Mouse (Mus musculus) midbrain, embryonic 11.5 days (tissue): ENCODE measurements around the gene Ncor2. TPM values are rescaled to one million over a fixed set of nuclear protein-coding genes. Genes with fewer than 3 reads are reported as not detected.

Experiments
- ATAC-seq: fragments of 200-750 bp; cut with Nextera tagmentation; 2 replicates; pipeline ENCODE4 v1.8.0; 2017; ENCODE audit warnings: moderate TSS enrichment, moderate library complexity; ENCODE audit not compliant: low FRiP score
- DNase-seq: peaks from one replicate; pipeline ENCODE4 v3.0.0; 2015; ENCODE audit warnings: low spot score; ENCODE audit errors: missing footprints
- H3K27ac ChIP-seq: fragments of 300-500 bp; sonication (generic); 2 replicates; pipeline ENCODE4 v1.5.1; 2014; ENCODE audit warnings: low read depth, low read length
- H3K27me3 ChIP-seq: fragments of 300-500 bp; sonication (generic); 2 replicates; pipeline ENCODE4 v1.6.1; 2014; ENCODE audit warnings: mild to moderate bottlenecking, low read length, moderate library complexity, mixed read lengths; ENCODE audit not compliant: control insufficient read depth, insufficient read depth
- H3K36me3 ChIP-seq: fragments of 300-500 bp; sonication (generic); 2 replicates; pipeline ENCODE4 v1.6.1; 2014; ENCODE audit warnings: mild to moderate bottlenecking, low read length, moderate library complexity, mixed read lengths; ENCODE audit not compliant: control insufficient read depth, insufficient read depth
- H3K4me1 ChIP-seq: fragments of 300-500 bp; sonication (generic); 2 replicates; pipeline ENCODE4 v1.6.1; 2014; ENCODE audit warnings: low read length; ENCODE audit not compliant: control insufficient read depth, insufficient read depth
- H3K4me2 ChIP-seq: fragments of 300-500 bp; sonication (generic); 2 replicates; pipeline ENCODE4 v1.6.1; 2014; ENCODE audit warnings: mild to moderate bottlenecking, moderate library complexity
- H3K4me3 ChIP-seq: fragments of 300-500 bp; sonication (generic); 2 replicates; pipeline ENCODE4 v1.5.1; 2014; ENCODE audit warnings: low read depth, low read length
- H3K9ac ChIP-seq: fragments of 300-500 bp; sonication (generic); 2 replicates; pipeline ENCODE4 v1.6.1; 2014; ENCODE audit warnings: low read length
- H3K9me3 ChIP-seq: fragments of 300-500 bp; sonication (generic); 2 replicates; pipeline ENCODE4 v1.6.1; 2016; ENCODE audit warnings: low read length; ENCODE audit not compliant: control insufficient read depth
- WGBS: fragments of 180-500 bp; shearing (Covaris S2); extraction: QIAGEN DNeasy Blood & Tissue Kit; methylation state at CpG from one replicate; pipeline ENCODE4 v1.1.7; 2014; 5-methylcytosine and 5-hydroxymethylcytosine counted together
- polyA plus RNA-seq: library from polyadenylated mRNA; unstranded; fragments of >200 nt; fragmentation: Nextera tagmentation; extraction: Ambion mirVana; gene quantifications from 2 replicates; pipeline ENCODE4 v1.2.1, GENCODE M21; 2014

The Ncor2 gene
- polyA plus RNA-seq, 1 experiment from 2014 or later, result 13.4 TPM

- H3K4me1 ChIP-seq, result peaks cover 54% of the 10 kb centered on the region
- 78% methylated on average over 2 of the region's 2 CpGs for WGBS
- no peaks in the 10 kb centered on the region for H3K36me3 ChIP-seq
- no peak overlapping the region for H3K27ac ChIP-seq
- ATAC-seq (no peak), DNase-seq (no peak)
- H3K9ac ChIP-seq, result no peak overlapping the region
- no peak overlapping the region for H3K4me3 ChIP-seq
- no peaks in the 10 kb centered on the region for H3K9me3 ChIP-seq
- H3K27me3 ChIP-seq, result no peaks in the 10 kb centered on the region
- H3K4me2 ChIP-seq, result no peak overlapping the region
Measured at GRCm38 (mm10) chr5:125132069-125132468, 47.0 kb downstream of the Ncor2 start.

DNA sequence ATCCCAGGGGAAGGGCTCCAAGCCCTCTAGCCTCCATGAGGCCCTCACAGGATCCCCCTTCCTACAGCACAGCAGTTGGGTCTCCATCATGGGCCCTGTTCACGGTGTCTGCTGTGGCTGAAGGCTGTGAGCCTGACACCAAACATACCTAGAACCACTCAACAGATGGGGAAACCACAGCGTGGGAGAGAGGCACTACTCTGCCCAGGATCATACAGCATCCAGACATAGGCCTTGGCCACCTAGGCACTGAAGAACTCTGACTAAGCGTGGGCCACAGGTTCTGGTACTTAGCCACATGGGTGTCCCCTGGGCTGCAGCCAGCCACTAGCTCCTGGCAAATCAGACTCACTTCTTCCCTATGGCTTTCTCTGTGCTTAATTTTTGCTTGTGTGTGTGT, 48.6 kb downstream of the Ncor2 start:
- Histone ChIP-seq H3K4me1 (peaks cover 44% of the 10 kb centered on the region), H3K9ac (no peak overlapping the region), H3K36me3 (no peaks in the 10 kb centered on the region), H3K4me3 (no peak overlapping the region), H3K4me2 (no peak overlapping the region), H3K27me3 (no peaks in the 10 kb centered on the region), H3K27ac (no peak overlapping the region; the same call in 1 of the 2 replicates), H3K9me3 (no peaks in the 10 kb centered on the region)
- no peak for ATAC-seq
- WGBS, result 93% methylated on average over 3 of the region's 3 CpGs
- no peak for DNase-seq

- Histone ChIP-seq H3K4me2 (no peak overlapping the region), H3K36me3 (no peaks in the 10 kb centered on the region), H3K9me3 (no peaks in the 10 kb centered on the region), H3K4me1 (peaks cover 31% of the 10 kb centered on the region), H3K27me3 (no peaks in the 10 kb centered on the region), H3K4me3 (no peak overlapping the region), H3K9ac (no peak overlapping the region), H3K27ac (no peak overlapping the region)
- ATAC-seq, result no peak
- 86% methylated on average over 14 of the region's 14 CpGs for WGBS
- no peak for DNase-seq
Measured at GRCm38 (mm10) chr5:125128939-125129385, 50.1 kb downstream of the Ncor2 start.

DNA sequence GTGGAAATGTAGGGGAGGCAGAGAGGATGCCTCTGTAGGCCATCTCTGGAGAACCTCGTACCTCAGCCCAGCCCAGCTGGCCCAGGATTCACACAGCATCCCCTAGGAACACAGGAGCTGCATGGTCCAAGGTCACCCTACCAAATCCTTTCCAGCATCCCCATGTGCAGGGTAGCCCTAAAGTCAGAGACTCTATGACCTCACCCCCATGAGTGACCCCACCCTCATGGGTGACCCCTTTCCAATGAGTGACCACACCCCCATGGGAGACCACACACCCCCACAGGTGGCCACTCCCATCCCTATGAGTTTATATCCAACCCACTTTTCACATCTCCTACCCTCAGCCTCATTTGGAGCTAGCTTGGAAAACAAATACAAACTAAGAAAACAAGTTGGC, 51.1 kb downstream of the Ncor2 start:
- Histone ChIP-seq H3K4me3 (no peak overlapping the region), H3K9ac (no peak overlapping the region), H3K27ac (no peak overlapping the region), H3K27me3 (no peaks in the 10 kb centered on the region), H3K36me3 (no peaks in the 10 kb centered on the region), H3K4me1 (peaks cover 29% of the 10 kb centered on the region), H3K4me2 (no peak overlapping the region), H3K9me3 (no peaks in the 10 kb centered on the region)
- DNase-seq, result no peak
- 90% methylated on average over 1 of the region's 1 CpGs for WGBS
- no peak for ATAC-seq

- DNase-seq, result no peak
Measured at GRCm38 (mm10) chr5:125127426-125127825, 51.6 kb downstream of the Ncor2 start.

DNA sequence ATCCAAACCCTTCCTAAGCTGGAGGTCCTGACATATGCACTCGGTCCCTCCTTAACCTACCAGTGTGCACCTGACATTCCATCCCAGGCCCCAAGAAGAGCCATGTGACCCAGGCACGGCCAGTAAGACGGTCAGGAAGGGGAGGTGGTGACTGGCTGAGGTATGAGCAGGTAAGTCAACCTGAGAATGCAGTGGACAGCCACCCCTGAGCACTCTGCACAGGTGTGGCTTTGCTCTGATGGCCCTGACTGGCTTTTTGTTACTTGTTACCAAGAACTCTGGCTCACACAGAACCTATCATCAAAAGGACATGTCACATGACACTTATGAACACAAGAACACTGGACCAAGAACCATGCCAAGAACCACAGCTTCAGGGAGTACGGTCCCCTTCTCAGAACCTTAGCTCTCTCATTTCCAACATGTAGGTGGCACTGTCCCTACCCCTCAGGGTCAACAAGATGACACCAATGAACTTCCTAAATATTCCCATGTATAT, 53.0 kb downstream of the Ncor2 start:
- DNase-seq (no peak), ATAC-seq (no peak)
- Histone ChIP-seq H3K27ac (no peak overlapping the region), H3K27me3 (no peaks in the 10 kb centered on the region), H3K4me3 (no peak overlapping the region), H3K9me3 (no peaks in the 10 kb centered on the region), H3K36me3 (no peaks in the 10 kb centered on the region), H3K4me2 (no peak overlapping the region), H3K9ac (no peak overlapping the region), H3K4me1 (peaks cover 14% of the 10 kb centered on the region)
- 97% methylated on average over 4 of the region's 4 CpGs for WGBS

More at GRCm38 (mm10) chr5:125127426-125127825, 51.6 kb downstream of the Ncor2 start:
- Histone ChIP-seq H3K4me3 (no peak overlapping the region), H3K9me3 (no peaks in the 10 kb centered on the region), H3K4me1 (peaks cover 28% of the 10 kb centered on the region), H3K4me2 (no peak overlapping the region), H3K27me3 (no peaks in the 10 kb centered on the region), H3K27ac (no peak overlapping the region), H3K9ac (no peak overlapping the region), H3K36me3 (no peaks in the 10 kb centered on the region)
- no peak for ATAC-seq
- 88% methylated on average over 4 of the region's 4 CpGs for WGBS

GRCm38 (mm10) chr5:125125219-125125618, 53.8 kb downstream of the Ncor2 start:
- no peak overlapping the region for H3K9ac ChIP-seq
- ATAC-seq (no peak), DNase-seq (no peak)
- no peak overlapping the region for H3K4me3 ChIP-seq
- H3K9me3 ChIP-seq, result no peaks in the 10 kb centered on the region
- no peaks in the 10 kb centered on the region for H3K27me3 ChIP-seq
- no peak overlapping the region for H3K4me2 ChIP-seq
- no peak overlapping the region for H3K27ac ChIP-seq
- no peaks in the 10 kb centered on the region for H3K36me3 ChIP-seq
- WGBS, result 88% methylated on average over 3 of the region's 3 CpGs
- H3K4me1 ChIP-seq, result peaks cover 10% of the 10 kb centered on the region

DNA sequence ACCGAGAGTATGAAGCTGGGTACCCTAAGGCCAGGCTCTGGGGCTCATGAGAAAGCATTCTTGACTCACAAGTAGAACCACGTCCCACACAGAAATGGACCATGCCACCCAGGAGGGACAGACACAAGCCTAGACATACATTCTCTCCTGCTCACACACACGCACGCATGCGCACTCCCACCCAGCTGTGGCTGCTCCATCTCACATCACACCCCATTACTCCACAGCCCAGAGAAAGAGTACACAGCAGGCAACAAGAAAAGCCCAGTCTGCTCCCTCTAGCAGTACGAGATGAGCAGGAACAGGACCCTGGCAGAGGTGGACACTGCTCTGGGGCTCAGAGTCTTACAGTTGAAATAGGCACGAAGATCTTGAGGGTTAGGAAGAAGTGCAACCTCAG, 55.0 kb downstream of the Ncor2 start:
- Histone ChIP-seq H3K4me3 (no peak overlapping the region), H3K27me3 (no peaks in the 10 kb centered on the region), H3K9me3 (no peaks in the 10 kb centered on the region), H3K4me1 (peaks cover 6% of the 10 kb centered on the region), H3K9ac (no peak overlapping the region), H3K4me2 (no peak overlapping the region), H3K36me3 (peaks cover 5% of the 10 kb centered on the region), H3K27ac (no peak overlapping the region)
- 83% methylated on average over 7 of the region's 7 CpGs for WGBS
- no peak for DNase-seq
- no peak for ATAC-seq

DNA sequence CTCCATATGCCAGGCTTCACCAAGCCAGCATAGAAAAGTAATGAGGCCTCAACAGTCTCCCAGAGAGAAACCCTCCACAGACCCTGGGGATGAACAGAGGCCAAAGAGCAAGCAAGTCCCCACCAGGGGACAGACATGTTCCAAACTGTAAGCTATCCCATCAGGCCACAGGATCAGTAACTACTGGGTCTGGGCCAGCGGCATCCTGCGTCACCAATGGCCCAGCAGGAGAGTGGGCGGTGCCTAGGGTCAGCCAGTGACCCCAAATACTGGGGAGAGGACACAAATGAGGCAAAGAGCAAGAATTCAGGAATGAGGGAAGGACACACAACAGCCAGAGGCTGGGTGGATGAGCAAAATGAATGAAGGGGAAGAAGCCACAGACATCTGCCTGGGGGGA, 55.8 kb downstream of the Ncor2 start:
- H3K4me3 ChIP-seq, result no peak overlapping the region
- DNase-seq (no peak), ATAC-seq (peak; percentile 49)
- peaks cover 11% of the 10 kb centered on the region for H3K36me3 ChIP-seq
- 30% methylated on average over 3 of the region's 3 CpGs for WGBS
- peaks cover 6% of the 10 kb centered on the region for H3K4me1 ChIP-seq
- H3K9me3 ChIP-seq, result no peaks in the 10 kb centered on the region
- H3K27me3 ChIP-seq, result no peaks in the 10 kb centered on the region
- H3K9ac ChIP-seq, result no peak overlapping the region
- no peak overlapping the region for H3K4me2 ChIP-seq
- no peak overlapping the region for H3K27ac ChIP-seq
